Mouse (Mus musculus): Measurements from ENCODE around the gene Cnga1. TPM values are rescaled to one million over a fixed set of nuclear protein-coding genes. Genes with fewer than 3 reads are reported as not detected.
"Not testable (repeated sequence)": the region's sequence is repeated elsewhere in the genome, so short reads cannot be mapped to it uniquely, and the experiment has no call there.

Cnga1 gene
- total RNA-seq, 2 experiments from 2014 or later = not detected

DNA sequence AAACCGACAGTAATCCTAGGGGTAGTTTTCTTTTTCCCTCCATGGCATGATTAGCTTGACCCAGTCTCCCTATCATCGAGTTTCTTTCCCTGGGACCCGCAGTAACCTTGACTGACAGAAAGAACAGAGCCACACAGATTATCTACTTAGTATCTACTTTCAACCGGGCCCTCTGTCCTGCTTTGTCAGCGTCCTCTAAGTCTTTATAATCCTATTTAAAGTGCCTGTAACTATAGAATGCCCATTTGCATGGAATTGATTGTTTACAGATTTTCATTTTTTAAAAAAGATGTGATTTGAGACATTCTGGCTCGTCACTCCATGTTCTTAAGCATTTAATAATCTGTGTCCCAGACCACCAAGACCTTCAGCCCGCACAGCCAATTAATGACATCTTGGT is 420 bp downstream of the Cnga1 start:
- DNase-seq (ENCODE audit: low spot score in 2 of 2) = no peak

DNA sequence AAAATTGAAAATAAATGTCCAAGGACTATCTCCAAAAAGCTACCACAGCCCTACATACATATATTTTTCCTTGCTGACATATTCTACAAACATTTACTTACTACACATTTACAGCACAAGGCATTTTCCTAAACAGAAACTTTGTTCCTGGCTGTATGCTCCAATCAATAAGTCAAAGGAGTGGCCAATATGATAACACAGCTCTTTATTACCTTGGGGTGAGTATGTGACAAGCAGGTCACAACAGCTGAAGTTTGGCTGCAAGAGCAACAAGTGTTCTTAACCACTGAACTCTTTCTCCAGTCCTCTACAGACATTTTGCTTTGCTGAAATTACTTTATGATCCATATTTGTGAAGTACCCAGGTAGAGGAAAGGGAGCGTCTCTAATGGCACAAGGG is 4.0 kb downstream of the Cnga1 start:
- DNase-seq (ENCODE audit: low spot score in 2 of 2) = no peak

GRCm38 (mm10) chr5:72636576-72636975 is 7.5 kb downstream of the Cnga1 start:
- DNase-seq (ENCODE audit: low spot score in 2 of 2) = no peak

- DNase-seq (ENCODE audit: low spot score in 2 of 2) = no peak
Measured at GRCm38 (mm10) chr5:72636122-72636521, 8.0 kb downstream of the Cnga1 start.

- no peak for DNase-seq (ENCODE audit: low spot score in 2 of 2)
Measured at GRCm38 (mm10) chr5:72634791-72635271, 9.2 kb downstream of the Cnga1 start.

GRCm38 (mm10) chr5:72630026-72630425 is 14.0 kb downstream of the Cnga1 start:
- no peak for DNase-seq (ENCODE audit: low spot score in 2 of 2)

GRCm38 (mm10) chr5:72621022-72621421 is 23.1 kb downstream of the Cnga1 start:
- DNase-seq (ENCODE audit: low spot score in 2 of 2) = no peak

DNA sequence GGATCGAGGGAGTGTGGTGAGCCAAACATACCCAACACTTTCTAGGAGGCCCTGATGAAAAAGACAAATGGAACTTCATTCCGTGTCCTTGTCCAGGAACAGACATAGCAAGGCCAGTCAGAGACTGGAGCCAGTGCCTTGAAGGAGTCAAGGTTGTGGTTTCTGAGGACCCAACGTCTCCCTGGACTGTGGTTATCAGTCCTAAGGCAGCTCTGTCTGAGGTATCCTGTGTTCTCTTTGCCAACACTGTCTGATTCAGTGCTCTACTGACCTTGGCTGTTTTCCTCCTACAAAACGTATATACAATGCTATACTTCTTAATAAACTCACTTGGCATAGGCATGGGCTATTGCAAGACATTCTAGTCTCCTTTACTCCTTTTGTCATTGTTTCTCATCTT is 26.7 kb downstream of the Cnga1 start:
- DNase-seq (ENCODE audit: low spot score in 2 of 2) = no peak

DNA sequence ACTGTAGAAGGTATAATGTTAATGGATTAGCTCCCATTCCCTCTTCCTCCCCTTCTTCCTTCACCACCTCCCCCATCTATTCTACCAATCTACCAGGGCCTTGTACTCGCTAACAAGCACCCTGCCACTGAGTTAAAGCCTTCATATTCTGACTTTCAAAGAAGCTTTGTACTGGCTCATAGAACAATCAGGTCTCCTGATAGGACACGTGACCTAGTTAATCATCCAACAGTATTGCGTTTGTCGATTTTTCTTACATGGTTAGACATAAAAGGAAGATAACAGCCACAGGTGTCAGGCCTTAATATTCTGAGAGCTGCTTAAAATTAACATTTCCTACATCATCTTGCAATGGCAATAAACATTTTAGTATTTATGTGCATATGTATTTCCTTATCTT is 40.9 kb downstream of the Cnga1 start:
- DNase-seq (ENCODE audit: low spot score in 2 of 2) = no peak

DNA sequence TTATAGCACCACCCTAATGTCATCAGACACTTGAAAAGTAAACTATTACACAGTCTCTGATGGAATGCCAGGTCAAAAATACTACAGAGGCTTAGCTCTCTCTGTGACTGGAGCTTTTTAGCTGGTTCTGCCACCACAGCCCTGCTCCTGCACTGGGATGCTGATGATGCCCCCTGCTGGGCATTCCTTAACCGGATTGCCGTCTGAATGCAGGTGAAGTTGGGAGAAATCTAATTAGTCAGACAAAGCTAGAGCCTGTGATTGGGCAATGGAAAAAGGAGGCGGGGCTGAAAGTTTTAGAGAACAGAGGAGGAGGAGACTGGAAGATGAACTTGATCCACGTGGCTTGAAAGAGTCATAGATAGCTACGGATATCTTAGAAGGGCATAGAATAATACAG is 43.1 kb downstream of the Cnga1 start:
- peak in 1 of 2 experiments; percentile 40 for DNase-seq (ENCODE audit: low spot score in 2 of 2)

- DNase-seq (ENCODE audit: low spot score in 2 of 2) = no peak
Measured at GRCm38 (mm10) chr5:72587192-72587681, 56.8 kb downstream of the Cnga1 start, which contains the start of gene Gm5868. Gene Gm5868, minus strand, starts transcription at chr5:72587551.

DNA sequence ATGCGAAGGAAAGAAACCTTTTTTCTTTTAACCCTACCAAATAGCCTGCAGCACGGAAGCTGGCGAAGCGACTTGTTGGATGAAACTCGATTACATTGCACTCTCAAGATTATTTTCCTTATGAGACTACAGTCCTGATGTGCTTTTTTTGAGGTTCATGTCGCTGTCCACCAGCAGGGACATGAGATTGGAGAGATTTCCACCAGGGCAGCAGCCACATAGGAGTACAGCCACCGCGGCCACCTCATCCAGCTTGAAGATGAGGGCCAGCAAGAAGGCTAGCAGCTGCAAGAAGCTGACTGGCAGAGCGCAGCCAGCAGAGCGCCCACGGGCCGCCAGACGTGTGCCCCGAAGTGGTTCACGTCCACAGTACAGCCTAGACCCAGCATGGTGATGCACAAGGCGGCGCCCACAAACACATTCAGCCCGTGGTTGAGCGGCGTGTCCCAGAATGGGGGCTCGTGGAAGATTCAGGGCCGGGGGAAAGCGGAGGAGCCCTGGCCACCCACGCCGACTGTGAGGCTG is 57.3 kb downstream of the Cnga1 start:
- DNase-seq (ENCODE audit: low spot score in 2 of 2) = not testable (repeated sequence)

- not testable (repeated sequence) for DNase-seq (ENCODE audit: low spot score in 2 of 2)
Measured at GRCm38 (mm10) chr5:72586122-72586521, 58.0 kb downstream of the Cnga1 start.

GRCm38 (mm10) chr5:72580970-72581332 is 63.1 kb downstream of the Cnga1 start, which contains the start of gene Zar1:
Gene Zar1, minus strand, starts transcription at chr5:72581254.
- DNase-seq (ENCODE audit: low spot score in 2 of 2) = not testable (repeated sequence)

- not testable (repeated sequence) for DNase-seq (ENCODE audit: low spot score in 2 of 2)
Measured at GRCm38 (mm10) chr5:72580088-72580969, 63.7 kb downstream of the Cnga1 start.

- not testable (repeated sequence) for DNase-seq (ENCODE audit: low spot score in 2 of 2)
Measured at GRCm38 (mm10) chr5:72579599-72579998, 64.5 kb downstream of the Cnga1 start.

GRCm38 (mm10) chr5:72565621-72566020 is 78.5 kb downstream of the Cnga1 start:
- DNase-seq (ENCODE audit: low spot score in 2 of 2) = no peak

- not testable (repeated sequence) for DNase-seq (ENCODE audit: low spot score in 2 of 2)
Measured at GRCm38 (mm10) chr5:72563183-72563582, 80.9 kb downstream of the Cnga1 start.

- no peak for DNase-seq (ENCODE audit: low spot score in 2 of 2)
Measured at GRCm38 (mm10) chr5:72560976-72561628, 83.0 kb downstream of the Cnga1 start.

- peak; percentile 91 to 98 for DNase-seq (ENCODE audit: low spot score in 2 of 2)
Measured at GRCm38 (mm10) chr5:72559544-72560049, 84.5 kb downstream of the Cnga1 start, which contains the start of gene Nfxl1. Gene Nfxl1, minus strand, starts transcription at chr5:72559684.
